Mouse (Mus musculus) megakaryocyte, embryonic 14.5 days (primary cell): ENCODE measurements at regions not wholly inside any gene's neighbourhood (a gene's known extent, or its start where the extent isn't known, plus 50 kb on each side); places are given as distances from the start of the nearest gene placed in this dataset.

ENCODE experiments used
- FLI1 ChIP-seq: IDR thresholded peaks from 2 replicates; pipeline ENCODE4 v1.6.1; 2012; ENCODE audit warnings: low read length, inconsistent platforms, mixed read lengths
- GATA1 ChIP-seq: IDR thresholded peaks from 3 replicates; pipeline ENCODE4 v1.6.1; 2012; ENCODE audit warnings: mixed read lengths, low read length, inconsistent platforms, borderline replicate concordance

DNA sequence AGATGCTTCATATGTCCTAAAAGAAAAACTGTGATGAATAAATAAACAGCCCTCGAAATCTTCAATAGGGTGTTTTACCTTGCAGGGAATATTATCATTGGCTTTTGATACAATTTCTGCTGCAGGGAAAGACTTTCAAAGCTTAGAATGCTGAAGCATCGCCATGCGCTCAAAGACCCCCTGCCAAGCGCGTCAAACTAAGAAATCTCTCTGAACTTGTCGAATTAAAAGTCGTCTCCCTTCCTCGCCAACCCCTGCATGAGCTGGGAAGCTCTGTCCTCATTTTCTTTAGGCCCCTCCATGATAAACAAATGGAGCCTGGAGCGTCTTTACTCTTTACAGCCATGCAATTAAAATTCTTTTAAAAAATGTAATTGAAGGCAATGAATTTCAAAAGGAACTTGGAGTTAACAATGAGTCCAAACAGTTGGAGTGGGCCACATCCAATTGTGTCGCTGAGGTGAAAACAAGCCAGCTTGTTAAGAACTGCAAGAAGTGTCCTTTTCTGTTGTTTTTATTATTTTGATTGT, 784.3 kb upstream of the Tenm3 start:
- TF ChIP-seq GATA1, result no peak
- TF ChIP-seq FLI1, result no peak
